In the genomic region with DNA sequence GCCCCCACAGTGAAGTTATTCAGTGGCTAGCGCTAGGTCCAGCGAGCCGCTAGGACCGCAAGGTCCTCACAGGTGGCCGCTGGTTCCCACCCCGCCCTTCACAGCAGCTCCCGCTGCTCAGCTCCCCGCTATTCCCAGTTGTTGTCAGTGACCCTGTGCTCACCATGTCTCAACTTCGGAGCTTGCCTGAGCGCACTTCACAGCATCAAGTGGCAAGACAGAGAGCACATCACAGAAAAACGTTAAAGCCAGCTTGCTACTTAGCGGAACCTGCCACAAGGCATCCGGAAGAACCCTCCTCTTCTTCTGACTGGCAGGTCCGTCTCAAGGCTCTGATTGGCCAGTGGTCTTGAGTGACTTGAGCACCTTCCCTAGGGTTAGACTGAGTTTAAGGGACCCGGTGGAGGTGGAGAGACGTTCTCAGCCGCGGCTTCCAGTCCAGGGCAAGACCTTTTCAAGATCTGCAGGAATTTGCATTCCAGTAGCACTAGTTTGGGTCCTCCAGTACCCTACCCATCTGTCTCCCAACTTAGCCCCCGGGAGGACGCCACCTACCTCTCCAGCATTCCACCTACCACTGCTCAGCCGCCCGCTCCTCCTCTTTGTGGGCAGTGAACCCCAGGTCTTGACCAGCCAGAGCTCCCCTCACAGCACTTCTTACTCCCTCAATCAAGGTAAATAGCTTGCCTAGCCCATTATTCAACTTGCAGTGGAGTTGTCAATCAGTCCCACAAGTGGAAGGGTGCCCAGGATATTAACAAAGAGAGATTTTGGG, we compare ENCODE assay signal across 8 mouse cellular contexts. TPM values are rescaled to one million over a fixed set of nuclear protein-coding genes. Genes with fewer than 3 reads are reported as not detected.
A peak's percentile ranks its signal among the peaks of the same experiment; 100 is the strongest.
DNase-seq lines count a peak whose midpoint lies in the region; ATAC-seq and TF ChIP-seq lines count a peak whose summit lies in the region.

No protein-coding gene starts in this region.

- POLR2A ChIA-PET in Patski (lab: Charles Lee): interaction anchor here (1.0 kb wide), 1 partner anchor 22 kb away, joined by 3 read pairs; no protein-coding TSS in a partner anchor

- peak overlapping the region; percentile 83 for H3K27ac ChIP-seq in hindbrain, embryonic 14.5 days

- H3K36me3 ChIP-seq in hindbrain, embryonic 14.5 days (replicated peaks; ENCODE audit: control insufficient read depth, insufficient read depth): peaks cover 16% of the 10 kb centered on the region

- H3K4me1 ChIP-seq in hindbrain, embryonic 14.5 days (replicated peaks; ENCODE audit: control insufficient read depth, insufficient read depth, low read length): peaks cover 16% of the 10 kb centered on the region

- peak overlapping the region; percentile 90 for H3K4me2 ChIP-seq in hindbrain, embryonic 14.5 days (replicated peaks)

- H3K9me3 ChIP-seq in hindbrain, embryonic 14.5 days (ENCODE audit: control insufficient read depth, low read length): peaks cover 17% of the 10 kb centered on the region

- no peak for TF ChIP-seq CTCF in Patski (IDR thresholded peaks at IDR 0.05)

- peak overlapping the region; percentile 82 for H3K9ac ChIP-seq in hindbrain, embryonic 14.5 days

- no peaks in the 10 kb centered on the region for H3K27me3 ChIP-seq in Patski
- H3K27me3 ChIP-seq in hindbrain, embryonic 14.5 days (ENCODE audit: control insufficient read depth, insufficient read depth, low read length): no peaks in the 10 kb centered on the region

- ATAC-seq in Patski: peak; percentile 94
- ATAC-seq in hindbrain, embryonic 14.5 days (ENCODE audit: low FRiP score): peak; percentile 97

- peak overlapping the region; percentile 77 for H3K4me3 ChIP-seq in hindbrain, embryonic 14.5 days (replicated peaks; ENCODE audit: low read length)

- CTCF ChIA-PET in Patski (lab: Charles Lee): no interaction called here

- no peak for DNase-seq in Patski (ENCODE audit: low read depth, low spot score)
- peak; percentile 83 to 88 for DNase-seq in cerebellum, postnatal 14 days
- DNase-seq in frontal cortex, postnatal 25 days (ENCODE audit: low spot score in 2 of 2): peak; percentile 67 to 82
- DNase-seq in hindbrain, embryonic 14.5 days (ENCODE audit: low spot score): peak; percentile 88
- peak; percentile 83 to 86 for DNase-seq in layer of hippocampus, postnatal 36 days
- peak; percentile 95 for DNase-seq in lung, postnatal 36 days
- peak; percentile 94 for DNase-seq in retina, postnatal 1 day
- DNase-seq in urinary bladder, adult 18-20 months (ENCODE audit: low spot score in 2 of 2): peak; percentile 74 to 78

- in situ Hi-C loops in Patski (cut with MboI; ENCODE audit: low pct_unique_long_range_greater_than_20kb): no loop called here

- 1% methylated on average over 22 of the region's 22 CpGs for WGBS in hindbrain, embryonic 14.5 days

RNA-seq across cellular contexts. Expression of gene 2010315B03Rik, which starts 30.4 kb away (rescaled TPM):
- 16.7 TPM for polyA plus RNA-seq in Patski (2021)
- polyA plus RNA-seq in hindbrain, embryonic 14.5 days (2014; fragmentation: Nextera tagmentation; extraction: Ambion mirVana): 6.4 and 10.7 TPM in 2 replicates
- total RNA-seq in layer of hippocampus, postnatal 36 days (2021): 10 to 100 TPM; 18.3 to 19.9 TPM
